Mouse (Mus musculus): Measurements from ENCODE around the gene Pald1.

- TF ChIP-seq CTCF (IDR thresholded peaks at IDR 0.05; ENCODE audit: low read depth) (no peak), EP300 (optimal IDR thresholded peaks at IDR 0.05) (no peak)
Observed at GRCm38 (mm10) chr10:61417672-61418071, 34.3 kb upstream of the Pald1 start, which contains the start of gene Nodal.

All from stomach, postnatal 0 days (tissue).